Mouse (Mus musculus): ENCODE results near the gene Slc2a4. TPM values are rescaled to one million over a fixed set of nuclear protein-coding genes. Genes with fewer than 3 reads are reported as not detected.

Gene Slc2a4
- polyA plus RNA-seq (2011; ENCODE audit: insufficient read depth, insufficient read length, low read depth, missing spikeins) = 2.7 and 3.2 TPM in 2 replicates

DNA sequence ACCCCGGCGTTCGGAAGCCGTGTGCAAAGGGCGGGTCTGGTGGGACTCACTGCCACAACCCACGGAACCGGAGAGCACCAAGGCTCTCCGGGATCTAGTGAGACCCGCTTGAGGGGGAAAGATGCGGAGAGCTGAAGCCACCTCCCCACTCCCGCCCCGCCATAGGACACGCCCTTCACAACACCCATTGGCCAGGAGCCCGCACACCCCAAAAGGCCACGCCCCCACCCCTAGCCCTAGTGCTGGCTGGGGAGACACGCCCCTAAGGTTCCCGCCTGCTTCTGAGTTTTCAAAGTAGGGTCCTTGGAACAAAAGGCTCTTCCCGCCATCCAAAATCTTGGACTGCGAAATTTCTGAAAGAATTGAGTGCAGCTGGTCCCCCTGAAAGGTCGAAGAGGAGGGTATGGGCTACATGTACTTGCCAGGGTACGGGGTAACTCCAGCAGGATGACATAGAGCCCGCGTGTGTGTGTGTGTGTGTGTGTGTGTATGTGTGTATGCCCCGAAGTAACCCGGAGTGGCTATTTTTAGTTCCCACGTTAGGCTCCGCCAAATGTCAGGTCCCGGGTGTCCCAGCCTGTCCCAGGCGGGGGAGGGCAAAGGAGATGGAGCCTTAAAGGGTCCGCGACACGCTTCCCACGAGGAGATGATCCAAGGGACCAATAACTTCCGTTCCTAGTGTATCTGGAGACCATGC, at the start of gene Slc2a4:
Gene Slc2a4, minus strand, starts transcription at position 123 of the 697 bp plus-strand sequence.
- Histone ChIP-seq H3K4me1 (ENCODE audit: control insufficient read depth, insufficient read depth, low read length) (no peaks in the 10 kb centered on the region), H3K36me3 (ENCODE audit: control insufficient read depth, insufficient read depth, low read length, poor library complexity, severe bottlenecking) (no peaks in the 10 kb centered on the region), H3K4me3 (ENCODE audit: low read depth, low read length) (peak within 1 kb of the TSS; percentile 64), H3K9ac (ENCODE audit: low read depth, poor library complexity, severe bottlenecking) (peak within 1 kb of the TSS; percentile 48), H3K9me3 (replicated peaks; ENCODE audit: control insufficient read depth, insufficient read depth, low read length, poor library complexity, severe bottlenecking) (no peaks in the 10 kb centered on the region), H3K27me3 (ENCODE audit: control insufficient read depth, insufficient read depth, low read length, poor library complexity, severe bottlenecking) (no peaks in the 10 kb centered on the region), H3K27ac (ENCODE audit: insufficient read depth, low read length) (no peak within 1 kb of the TSS)
- no peak for TF ChIP-seq POLR2A (IDR thresholded peaks at IDR 0.05; ENCODE audit: insufficient read depth, low read length)
- no peak for TF ChIP-seq CTCF (IDR thresholded peaks at IDR 0.05; ENCODE audit: low read depth, low read length)
- TF ChIP-seq EP300 (IDR thresholded peaks at IDR 0.05; ENCODE audit: insufficient read depth, low read depth, low read length) = no peak

DNA sequence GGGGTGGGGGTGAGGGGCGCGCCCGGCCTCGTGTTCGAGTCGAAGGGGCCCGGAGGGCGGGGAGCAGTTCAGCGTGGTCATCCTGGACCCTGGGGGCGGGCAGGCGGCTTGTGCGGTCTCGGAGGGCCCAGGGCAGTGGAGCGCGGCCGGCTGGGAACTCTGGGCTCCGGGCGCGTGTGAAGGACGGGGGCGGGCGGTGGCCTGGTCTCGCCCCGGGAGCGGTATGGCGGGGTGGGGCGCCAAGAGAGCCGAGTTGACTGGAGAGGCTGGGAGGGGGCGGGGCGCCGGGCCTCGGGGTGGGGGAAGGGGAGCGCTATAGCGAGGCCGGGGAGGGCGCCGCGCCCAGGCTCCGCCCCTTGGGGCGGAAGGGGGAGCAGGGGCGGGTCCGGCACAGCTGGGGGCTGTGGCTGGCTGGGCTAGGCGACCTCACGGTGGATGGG, 49.1 kb upstream of the Slc2a4 start:
- Histone ChIP-seq H3K27ac (ENCODE audit: insufficient read depth, low read length) (peak overlapping the region; percentile 66; the same call in 1 of the 2 replicates), H3K9me3 (replicated peaks; ENCODE audit: control insufficient read depth, insufficient read depth, low read length, poor library complexity, severe bottlenecking) (no peaks in the 10 kb centered on the region), H3K4me3 (ENCODE audit: low read depth, low read length) (peak overlapping the region; percentile 80), H3K27me3 (ENCODE audit: control insufficient read depth, insufficient read depth, low read length, poor library complexity, severe bottlenecking) (no peaks in the 10 kb centered on the region), H3K4me1 (ENCODE audit: control insufficient read depth, insufficient read depth, low read length) (no peaks in the 10 kb centered on the region), H3K36me3 (ENCODE audit: control insufficient read depth, insufficient read depth, low read length, poor library complexity, severe bottlenecking) (peaks cover 26% of the 10 kb centered on the region), H3K9ac (ENCODE audit: low read depth, poor library complexity, severe bottlenecking) (peak overlapping the region; percentile 97)
- no peak for TF ChIP-seq EP300 (IDR thresholded peaks at IDR 0.05; ENCODE audit: insufficient read depth, low read depth, low read length)
- TF ChIP-seq POLR2A (IDR thresholded peaks at IDR 0.05; ENCODE audit: insufficient read depth, low read length) = peak; percentile 28

DNA sequence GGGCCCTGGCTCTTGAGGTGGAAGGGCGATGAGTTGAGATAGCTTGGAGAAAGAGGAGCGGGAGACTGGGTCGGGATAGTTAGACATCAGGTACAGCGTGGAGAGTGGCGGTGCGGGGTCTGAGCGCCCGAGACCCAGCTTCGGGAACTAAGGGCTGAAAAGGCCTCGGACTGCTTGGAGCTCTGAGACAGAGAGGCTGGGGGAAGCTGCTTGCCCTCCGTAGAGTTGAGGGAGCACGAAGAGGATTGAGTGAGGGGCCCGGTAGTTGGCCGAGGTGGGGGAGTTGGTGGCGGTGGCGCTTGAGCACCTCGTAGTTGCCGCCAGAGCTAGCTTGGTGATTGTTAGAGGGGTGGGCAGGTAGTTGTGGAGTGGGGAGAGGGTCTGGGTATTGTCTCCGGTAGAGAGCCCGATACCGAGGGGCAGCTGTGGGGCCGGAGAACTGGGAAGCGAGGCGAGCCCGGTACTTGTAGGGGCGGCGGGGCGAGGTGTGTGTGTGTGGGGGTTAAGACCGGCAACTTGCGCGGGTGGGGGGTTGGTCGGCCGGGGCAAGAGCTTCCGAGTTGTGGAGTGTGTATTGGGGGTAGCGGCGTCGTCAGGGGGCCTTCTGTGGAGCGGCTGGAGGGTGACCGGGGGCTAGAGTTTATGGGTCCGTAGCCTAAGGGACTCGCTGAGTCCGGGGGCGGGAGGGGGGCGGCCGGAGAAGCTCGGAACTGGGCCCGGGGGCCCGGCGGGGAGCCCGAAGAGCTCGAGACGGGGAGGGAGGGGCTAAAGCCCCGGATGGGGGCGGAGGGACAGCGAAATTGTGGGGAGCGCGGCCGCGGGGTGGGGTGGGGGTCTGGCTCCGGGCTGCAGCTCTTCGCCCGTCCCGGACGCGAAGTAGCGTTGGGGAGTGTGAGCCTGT, 48.4 kb upstream of the Slc2a4 start:
- Histone ChIP-seq H3K27ac (ENCODE audit: insufficient read depth, low read length) (peak overlapping the region; percentile 66), H3K4me1 (ENCODE audit: control insufficient read depth, insufficient read depth, low read length) (no peaks in the 10 kb centered on the region), H3K36me3 (ENCODE audit: control insufficient read depth, insufficient read depth, low read length, poor library complexity, severe bottlenecking) (peaks cover 26% of the 10 kb centered on the region), H3K9me3 (replicated peaks; ENCODE audit: control insufficient read depth, insufficient read depth, low read length, poor library complexity, severe bottlenecking) (no peaks in the 10 kb centered on the region), H3K27me3 (ENCODE audit: control insufficient read depth, insufficient read depth, low read length, poor library complexity, severe bottlenecking) (no peaks in the 10 kb centered on the region), H3K4me3 (ENCODE audit: low read depth, low read length) (peak overlapping the region; percentile 80), H3K9ac (ENCODE audit: low read depth, poor library complexity, severe bottlenecking) (peak overlapping the region; percentile 97)
- TF ChIP-seq POLR2A (IDR thresholded peaks at IDR 0.05; ENCODE audit: insufficient read depth, low read length) (no peak), CTCF (IDR thresholded peaks at IDR 0.05; ENCODE audit: low read depth, low read length) (no peak), EP300 (IDR thresholded peaks at IDR 0.05; ENCODE audit: insufficient read depth, low read depth, low read length) (no peak)

DNA sequence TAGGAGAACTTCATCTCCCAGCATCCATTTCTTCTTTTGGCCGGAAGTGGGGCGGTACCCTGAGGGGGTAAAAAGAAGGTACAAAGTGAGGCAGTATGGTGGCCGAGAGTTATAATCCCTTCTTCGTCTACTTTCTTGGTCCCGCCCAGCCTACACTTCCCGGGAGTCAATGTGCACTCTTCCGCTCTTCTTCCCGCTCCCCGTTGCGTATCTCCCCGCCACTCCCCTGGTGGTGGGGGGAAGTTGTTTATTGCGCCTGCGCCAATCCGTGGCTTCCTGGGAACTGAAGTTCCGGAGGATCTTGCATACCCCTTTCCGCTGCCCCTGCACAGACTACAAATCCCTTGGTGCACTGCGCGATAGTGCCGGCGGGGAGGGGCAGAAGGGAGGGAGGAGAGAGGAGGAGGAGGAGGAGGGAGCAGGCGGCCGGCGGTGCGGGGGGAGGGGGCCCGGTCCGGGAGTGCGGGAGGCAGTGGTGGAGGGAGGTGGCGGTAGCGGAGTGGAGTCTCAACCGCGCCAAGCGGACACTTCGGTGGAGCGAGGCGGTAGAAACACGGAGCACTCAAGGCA, 47.5 kb upstream of the Slc2a4 start, which contains the start of gene Phf23:
Gene Phf23, plus strand, starts transcription at position 387 of the 570 bp plus-strand sequence.
- Histone ChIP-seq H3K4me3 (ENCODE audit: low read depth, low read length) (peak within 1 kb of the TSS; percentile 80), H3K4me1 (ENCODE audit: control insufficient read depth, insufficient read depth, low read length) (no peaks in the 10 kb centered on the region), H3K9ac (ENCODE audit: low read depth, poor library complexity, severe bottlenecking) (peak within 1 kb of the TSS; percentile 97), H3K36me3 (ENCODE audit: control insufficient read depth, insufficient read depth, low read length, poor library complexity, severe bottlenecking) (peaks cover 26% of the 10 kb centered on the region), H3K27me3 (ENCODE audit: control insufficient read depth, insufficient read depth, low read length, poor library complexity, severe bottlenecking) (no peaks in the 10 kb centered on the region), H3K27ac (ENCODE audit: insufficient read depth, low read length) (peak within 1 kb of the TSS; percentile 13), H3K9me3 (replicated peaks; ENCODE audit: control insufficient read depth, insufficient read depth, low read length, poor library complexity, severe bottlenecking) (no peaks in the 10 kb centered on the region)
- TF ChIP-seq CTCF (IDR thresholded peaks at IDR 0.05; ENCODE audit: low read depth, low read length) = no peak
- peak; percentile 74 for TF ChIP-seq POLR2A (IDR thresholded peaks at IDR 0.05; ENCODE audit: insufficient read depth, low read length)
- no peak for TF ChIP-seq EP300 (IDR thresholded peaks at IDR 0.05; ENCODE audit: insufficient read depth, low read depth, low read length)

DNA sequence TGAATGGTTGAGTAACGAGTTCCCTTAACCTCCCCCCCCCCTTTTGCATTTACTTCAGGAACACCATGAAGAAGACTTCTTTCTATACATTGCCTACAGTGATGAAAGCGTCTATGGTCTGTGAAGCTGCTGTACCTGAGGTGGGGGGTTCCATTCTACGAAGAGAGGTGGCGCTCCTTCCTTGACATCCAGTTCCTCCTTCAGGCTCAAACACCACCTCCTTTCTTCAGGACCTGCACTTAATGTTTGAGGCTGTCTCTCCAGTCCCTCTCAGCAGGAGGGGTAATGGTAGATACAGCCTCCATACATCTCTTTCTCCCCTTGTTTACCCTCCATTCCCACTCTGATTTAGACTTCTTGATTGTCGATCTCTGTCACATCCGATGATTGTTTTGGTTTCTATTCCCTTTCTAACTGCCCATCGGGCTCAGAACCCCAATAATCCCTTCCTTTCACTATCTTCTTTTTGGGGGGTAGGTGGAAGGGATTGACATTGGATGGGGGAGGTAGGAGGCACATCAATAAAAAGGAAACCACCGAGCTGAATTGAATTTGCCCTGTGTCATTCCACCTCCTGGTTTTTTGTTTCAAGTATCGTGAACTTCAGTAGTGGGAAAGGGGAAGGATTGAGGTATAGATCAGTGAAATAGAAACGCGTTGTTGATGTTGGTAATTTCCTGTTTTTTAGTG, 46.6 kb upstream of the Slc2a4 start:
- Histone ChIP-seq H3K36me3 (ENCODE audit: control insufficient read depth, insufficient read depth, low read length, poor library complexity, severe bottlenecking) (peaks cover 21% of the 10 kb centered on the region), H3K27ac (ENCODE audit: insufficient read depth, low read length) (no peak overlapping the region), H3K9ac (ENCODE audit: low read depth, poor library complexity, severe bottlenecking) (no peak overlapping the region), H3K27me3 (ENCODE audit: control insufficient read depth, insufficient read depth, low read length, poor library complexity, severe bottlenecking) (no peaks in the 10 kb centered on the region), H3K4me3 (ENCODE audit: low read depth, low read length) (no peak overlapping the region), H3K4me1 (ENCODE audit: control insufficient read depth, insufficient read depth, low read length) (no peaks in the 10 kb centered on the region), H3K9me3 (replicated peaks; ENCODE audit: control insufficient read depth, insufficient read depth, low read length, poor library complexity, severe bottlenecking) (no peaks in the 10 kb centered on the region)
- no peak for TF ChIP-seq EP300 (IDR thresholded peaks at IDR 0.05; ENCODE audit: insufficient read depth, low read depth, low read length)
- peak; percentile 30 for TF ChIP-seq CTCF (IDR thresholded peaks at IDR 0.05; ENCODE audit: low read depth, low read length)
